Mouse (Mus musculus) CH12.LX (cell line): ENCODE measurements around the gene Tmem169. TPM values are rescaled to one million over a fixed set of nuclear protein-coding genes. Genes with fewer than 3 reads are reported as not detected.

Experiments used
- DNase-seq: peaks from one replicate; pipeline ENCODE4 v3.0.0-alpha.2; 2013; ENCODE audit errors: extremely low read depth
- H3K27ac ChIP-seq: 2 replicates; pipeline ENCODE4 v1.5.1; 2012; ENCODE audit warnings: low read depth, mild to moderate bottlenecking, control low read depth, moderate library complexity; ENCODE audit not compliant: insufficient read depth
- H3K27me3 ChIP-seq: replicated peaks from 2 replicates; pipeline ENCODE3; 2012; ENCODE audit warnings: inconsistent platforms
- H3K36me3 ChIP-seq, 2 experiments: replicated peaks in 1 of 2; 2 replicates each; pipeline versions ENCODE3 to v1.6.1; 2012; ENCODE audit warnings: inconsistent platforms in 1 of 2, low read length in 1 of 2, mild to moderate bottlenecking in 1 of 2, mixed read lengths in 1 of 2, moderate library complexity in 1 of 2; ENCODE audit not compliant: control insufficient read depth in 1 of 2, insufficient read depth in 1 of 2
- H3K4me1 ChIP-seq, 2 experiments: 2 replicates each; pipeline ENCODE4 v1.6.1; 2012; ENCODE audit warnings: inconsistent platforms in 1 of 2, moderate library complexity in 1 of 2; ENCODE audit not compliant: insufficient read depth in 2 of 2, control insufficient read depth in 1 of 2
- H3K4me2 ChIP-seq: 2 replicates; pipeline ENCODE4 v1.6.1; 2012; ENCODE audit warnings: low read depth, mild to moderate bottlenecking, control low read depth; ENCODE audit not compliant: poor library complexity, insufficient read depth, severe bottlenecking
- H3K4me3 ChIP-seq, 3 experiments: fragments of 150-350 bp in 1 of 3; sonication (generic) in 1 of 3; replicated peaks in 1 of 3; 2 replicates each; pipeline versions ENCODE3 to v1.5.1; 2011 to 2012; ENCODE audit warnings: low read depth in 2 of 3, low read length in 2 of 3, mild to moderate bottlenecking in 2 of 3, moderate library complexity in 2 of 3, control low read depth in 1 of 3, improper control_type of control experiment in 1 of 3, inconsistent platforms in 1 of 3, mixed read lengths in 1 of 3; ENCODE audit not compliant: poor library complexity in 1 of 3
- H3K79me2 ChIP-seq: replicated peaks from 2 replicates; pipeline ENCODE4 v1.6.1; 2012; ENCODE audit warnings: mild to moderate bottlenecking, moderate library complexity; ENCODE audit not compliant: control insufficient read depth, poor library complexity, insufficient read depth, severe bottlenecking; ENCODE audit errors: extremely low read depth
- H3K9ac ChIP-seq: 2 replicates; pipeline ENCODE4 v1.6.1; 2012; ENCODE audit warnings: low read depth, mild to moderate bottlenecking, control low read depth, moderate library complexity; ENCODE audit not compliant: insufficient read depth
- H3K9me3 ChIP-seq: replicated peaks from 2 replicates; pipeline ENCODE3; 2012; ENCODE audit warnings: low read length, inconsistent platforms, mixed read lengths
- BHLHE40 ChIP-seq: IDR thresholded peaks from 2 replicates; pipeline ENCODE4 v1.6.1; 2011; ENCODE audit warnings: mild to moderate bottlenecking, low read depth, low read length, improper control_type of control experiment
- CHD1 ChIP-seq: IDR thresholded peaks from 2 replicates; pipeline ENCODE4 v1.6.1; 2012; ENCODE audit warnings: low read depth, low read length, improper control_type of control experiment, inconsistent platforms
- CHD2 ChIP-seq: IDR thresholded peaks from 2 replicates; pipeline ENCODE4 v1.6.1; 2011; ENCODE audit warnings: low read length, improper control_type of control experiment
- CTCF ChIP-seq, 2 experiments: IDR thresholded peaks in 1 of 2; conservative IDR thresholded peaks in 1 of 2; 2 replicates each; pipeline ENCODE4 v1.5.1; 2011 to 2012; ENCODE audit warnings: low read depth in 2 of 2, low read length in 2 of 2, improper control_type of control experiment in 1 of 2, inconsistent platforms in 1 of 2, mild to moderate bottlenecking in 1 of 2, moderate library complexity in 1 of 2
- E2F4 ChIP-seq: IDR thresholded peaks from 2 replicates; pipeline ENCODE4 v1.6.1; 2011; ENCODE audit warnings: low read depth, low read length, improper control_type of control experiment; ENCODE audit not compliant: insufficient replicate concordance
- ELF1 ChIP-seq: IDR thresholded peaks from 2 replicates; pipeline ENCODE4 v1.6.1; 2014; ENCODE audit warnings: low read depth, mild to moderate bottlenecking, inconsistent platforms, low read length, improper control_type of control experiment
- EP300 ChIP-seq: IDR thresholded peaks from 2 replicates; pipeline ENCODE4 v1.6.1; 2011; ENCODE audit warnings: low read length, improper control_type of control experiment
- ETS1 ChIP-seq: conservative IDR thresholded peaks from 2 replicates; pipeline ENCODE4 v1.6.1; 2012; ENCODE audit warnings: low read depth, mild to moderate bottlenecking, inconsistent platforms, low read length, improper control_type of control experiment, moderate library complexity
- GABPA ChIP-seq: IDR thresholded peaks from 2 replicates; pipeline ENCODE4 v1.6.1; 2012; ENCODE audit warnings: low read depth, low read length, improper control_type of control experiment, inconsistent platforms; ENCODE audit not compliant: insufficient replicate concordance
- HCFC1 ChIP-seq: IDR thresholded peaks from 2 replicates; pipeline ENCODE4 v1.6.1; 2012; ENCODE audit warnings: low read depth, mild to moderate bottlenecking, inconsistent platforms, low read length, improper control_type of control experiment
- IRF4 ChIP-seq: IDR thresholded peaks from 2 replicates; pipeline ENCODE4 v1.6.1; 2014; ENCODE audit warnings: low read depth, mild to moderate bottlenecking, inconsistent platforms, low read length, improper control_type of control experiment
- JUN ChIP-seq: IDR thresholded peaks from 2 replicates; pipeline ENCODE4 v1.6.1; 2011; ENCODE audit warnings: low read depth, mild to moderate bottlenecking, low read length, improper control_type of control experiment, moderate library complexity; ENCODE audit not compliant: insufficient read depth
- JUND ChIP-seq: conservative IDR thresholded peaks from 2 replicates; pipeline ENCODE4 v1.6.1; 2011; ENCODE audit warnings: low read depth, low read length, improper control_type of control experiment
- KAT2A ChIP-seq: IDR thresholded peaks from 2 replicates; pipeline ENCODE4 v1.6.1; 2012; ENCODE audit warnings: low read length, improper control_type of control experiment, inconsistent platforms; ENCODE audit not compliant: insufficient replicate concordance
- MAFK ChIP-seq: IDR thresholded peaks from 2 replicates; pipeline ENCODE4 v1.6.1; 2011; ENCODE audit warnings: low read length, improper control_type of control experiment; ENCODE audit not compliant: insufficient replicate concordance
- MAX ChIP-seq: IDR thresholded peaks from 2 replicates; pipeline ENCODE4 v1.6.1; 2011; ENCODE audit warnings: low read length, improper control_type of control experiment
- MAZ ChIP-seq: IDR thresholded peaks from 2 replicates; pipeline ENCODE4 v1.6.1; 2012; ENCODE audit warnings: low read depth, mild to moderate bottlenecking, inconsistent platforms, low read length, improper control_type of control experiment, moderate library complexity
- MEF2A ChIP-seq: IDR thresholded peaks from 2 replicates; pipeline ENCODE4 v1.6.1; 2014; ENCODE audit warnings: low read depth, mild to moderate bottlenecking, inconsistent platforms, low read length, improper control_type of control experiment, borderline replicate concordance
- MXI1 ChIP-seq: IDR thresholded peaks from 2 replicates; pipeline ENCODE4 v1.6.1; 2011; ENCODE audit warnings: mild to moderate bottlenecking, low read depth, low read length, improper control_type of control experiment
- NELFE ChIP-seq: IDR thresholded peaks from 2 replicates; pipeline ENCODE4 v1.6.1; 2011; ENCODE audit warnings: low read depth, low read length, improper control_type of control experiment
- NRF1 ChIP-seq: IDR thresholded peaks from 2 replicates; pipeline ENCODE4 v1.6.1; 2014; ENCODE audit warnings: low read depth, mild to moderate bottlenecking, inconsistent platforms, low read length, improper control_type of control experiment, moderate library complexity
- POLR2A ChIP-seq: IDR thresholded peaks from 2 replicates; pipeline ENCODE4 v1.6.1; 2011; ENCODE audit warnings: low read depth, mild to moderate bottlenecking, improper control_type of control experiment, low read length
- POLR2AphosphoS2 ChIP-seq: IDR thresholded peaks from 2 replicates; pipeline ENCODE4 v1.6.1; 2011; ENCODE audit warnings: low read depth, low read length, improper control_type of control experiment
- RAD21 ChIP-seq: IDR thresholded peaks from 2 replicates; pipeline ENCODE4 v1.6.1; 2011; ENCODE audit warnings: low read depth, mild to moderate bottlenecking, low read length, improper control_type of control experiment, moderate library complexity
- SIN3A ChIP-seq: IDR thresholded peaks from 2 replicates; pipeline ENCODE4 v1.6.1; 2012; ENCODE audit warnings: low read length, improper control_type of control experiment, inconsistent platforms
- SMC3 ChIP-seq: IDR thresholded peaks from 2 replicates; pipeline ENCODE4 v1.6.1; 2011; ENCODE audit warnings: low read depth, low read length, improper control_type of control experiment
- TBP ChIP-seq: conservative IDR thresholded peaks from 2 replicates; pipeline ENCODE4 v1.6.1; 2011; ENCODE audit warnings: low read depth, low read length, improper control_type of control experiment
- UBTF ChIP-seq: IDR thresholded peaks from 2 replicates; pipeline ENCODE4 v1.6.1; 2012; ENCODE audit warnings: low read depth, mild to moderate bottlenecking, inconsistent platforms, low read length, improper control_type of control experiment, moderate library complexity
- USF1 ChIP-seq: IDR thresholded peaks from 2 replicates; pipeline ENCODE4 v1.6.1; 2014; ENCODE audit warnings: low read depth, mild to moderate bottlenecking, inconsistent platforms, low read length, improper control_type of control experiment
- USF2 ChIP-seq: conservative IDR thresholded peaks from 2 replicates; pipeline ENCODE4 v1.6.1; 2011; ENCODE audit warnings: low read depth, low read length, improper control_type of control experiment
- ZC3H11A ChIP-seq: IDR thresholded peaks from 2 replicates; pipeline ENCODE4 v1.6.1; 2012; ENCODE audit warnings: low read depth, mild to moderate bottlenecking, inconsistent platforms, low read length, improper control_type of control experiment
- ZKSCAN1 ChIP-seq: IDR thresholded peaks from 2 replicates; pipeline ENCODE4 v1.6.1; 2012; ENCODE audit warnings: low read depth, inconsistent platforms, low read length, improper control_type of control experiment, borderline replicate concordance
- ZMIZ1 ChIP-seq: IDR thresholded peaks from 2 replicates; pipeline ENCODE4 v1.6.1; 2012; ENCODE audit warnings: low read depth, mild to moderate bottlenecking, inconsistent platforms, low read length, improper control_type of control experiment
- ZNF384 ChIP-seq: IDR thresholded peaks from 2 replicates; pipeline ENCODE4 v1.6.1; 2012; ENCODE audit warnings: low read depth, low read length, improper control_type of control experiment, inconsistent platforms
- dilution Hi-C: fragments of 300-500 bp; cut with MboI; formaldehyde crosslinking; loops from 2 replicates; pipeline ENCODE4 v1.14.3; 2020; ENCODE audit warnings: low sequenced_read_pairs; ENCODE audit not compliant: extremely low pct_unique_long_range_greater_than_20kb, extremely low pct_ligation_motif_present
- in situ Hi-C: fragments of 300-500 bp; cut with MboI; formaldehyde crosslinking; loops from 3 replicates; pipeline ENCODE4 v1.14.3; 2019; ENCODE audit warnings: low sequenced_read_pairs, low pct_ligation_motif_present, low pct_unique_long_range_greater_than_20kb, mixed read lengths
- polyA plus RNA-seq: library from polyadenylated mRNA; unstranded; fragments of >175 nt; gene quantifications from 2 replicates; pipeline ENCODE4 v1.2.1, GENCODE M21; 2012; ENCODE audit warnings: low read depth; ENCODE audit not compliant: insufficient read length
- total RNA-seq, 2 experiments: library from RNA; depleted of rRNA; stranded (reverse); fragments of 300-350 nt in 1 of 2; fragments of >200 nt in 1 of 2; gene quantifications; 2 replicates each; pipeline ENCODE4 v1.2.3; 2012 to 2014

The Tmem169 gene
- total and polyA plus RNA-seq, 3 experiments = 0.17 to 0.26 TPM; not detected in 1

- 0 out of 2 replicates have a peak, but pooled peaks have one; percentile 23 for TF ChIP-seq MEF2A
Measured at GRCm38 (mm10) chr1:72236363-72237006, 47.7 kb upstream of the Tmem169 start (continued).

GRCm38 (mm10) chr1:72237007-72237775, 47.0 kb upstream of the Tmem169 start:
- Histone ChIP-seq H3K9me3 (no peaks in the 10 kb centered on the region), H3K27me3 (peaks cover 18% of the 10 kb centered on the region), H3K9ac (peak overlapping the region; percentile 14; the same call in 1 of the 2 replicates), H3K4me1 (peaks cover 12 to 39% of the 10 kb centered on the region in 2 experiments), H3K4me2 (peak overlapping the region; percentile 56), H3K79me2 (no peaks in the 10 kb centered on the region), H3K36me3 (no peaks in the 10 kb centered on the region), H3K4me3 (peak overlapping the region in 1 of 3 experiments; percentile 2), H3K27ac (0 out of 2 replicates have a peak overlapping the region, but pooled peaks have one; percentile 76)
- dilution Hi-C loops = no loop called here
- peak; percentile 90 for DNase-seq
- in situ Hi-C loops = no loop called here
- TF ChIP-seq IRF4 = no peak; the same call in 1 of the 2 replicates
- peak; percentile 51 for TF ChIP-seq HCFC1
- no peak for TF ChIP-seq ZC3H11A
- TF ChIP-seq USF2 = no peak
- TF ChIP-seq MAFK = no peak
- TF ChIP-seq NRF1 = no peak
- TF ChIP-seq NELFE = peak; percentile 82; the same call in 1 of the 2 replicates
- TF ChIP-seq TBP = no peak
- TF ChIP-seq POLR2A = peak; percentile 45
- TF ChIP-seq KAT2A = no peak
- TF ChIP-seq JUND = no peak; the same call in 1 of the 2 replicates
- TF ChIP-seq MAX = no peak
- no peak for TF ChIP-seq ZKSCAN1
- peak; percentile 99 for TF ChIP-seq POLR2AphosphoS2
- no peak for TF ChIP-seq JUN
- TF ChIP-seq BHLHE40 = no peak
- no peak for TF ChIP-seq SMC3
- TF ChIP-seq EP300 = no peak
- no peak for TF ChIP-seq CTCF (conservative IDR thresholded peaks at IDR 0.05 in 1 of 2, IDR thresholded peaks at IDR 0.05 in 1 of 2; ENCODE audit: low read depth in 2 of 2, low read length in 2 of 2)
- TF ChIP-seq UBTF = no peak
- peak; percentile 79 for TF ChIP-seq ETS1
- TF ChIP-seq MAZ = 0 out of 2 replicates have a peak, but pooled peaks have one; percentile 7
- 0 out of 2 replicates have a peak, but pooled peaks have one; percentile 11 for TF ChIP-seq MXI1
- TF ChIP-seq E2F4 = 0 out of 2 replicates have a peak, but pooled peaks have one; percentile 5
- TF ChIP-seq CHD2 = peak; percentile 50; the same call in 1 of the 2 replicates
- TF ChIP-seq SIN3A = peak; percentile 76; the same call in 1 of the 2 replicates
- no peak for TF ChIP-seq RAD21
- peak; percentile 96 for TF ChIP-seq ZNF384
- peak; percentile 99 for TF ChIP-seq ZMIZ1
- TF ChIP-seq MEF2A = no peak
- no peak for TF ChIP-seq CHD1
- no peak for TF ChIP-seq GABPA
- no peak for TF ChIP-seq USF1
- no peak for TF ChIP-seq ELF1
